ENCODE assay signal across 8 mouse cellular contexts in genomic region chr6:21431120-21431519, GRCm38 (mm10).
"Had no signal": no experiment of that assay in that cellular context is flagged by ENCODE, and none has a peak within 500 bp of the region (broad histone marks: within the 10 kb centered on the region; RNA-seq: fewer than 3 reads in every experiment).

No protein-coding gene starts in this region.

- ATAC-seq: liver, postnatal 0 days; lung, postnatal 0 days; midbrain, embryonic 15.5 days had no signal

- DNase-seq: kidney, postnatal 25 days; left cerebral cortex, postnatal 4 days; liver, postnatal 0 days; lung, embryonic 14.5 days; thymus, adult 18-20 months; thymus, postnatal 36 days had no signal
